Mouse (Mus musculus): ENCODE data around the gene Casz1. TPM values are rescaled to one million over a fixed set of nuclear protein-coding genes. Genes with fewer than 3 reads are reported as not detected.

Casz1 gene
- polyA plus RNA-seq, 1 experiment, result 1.3 TPM

DNA sequence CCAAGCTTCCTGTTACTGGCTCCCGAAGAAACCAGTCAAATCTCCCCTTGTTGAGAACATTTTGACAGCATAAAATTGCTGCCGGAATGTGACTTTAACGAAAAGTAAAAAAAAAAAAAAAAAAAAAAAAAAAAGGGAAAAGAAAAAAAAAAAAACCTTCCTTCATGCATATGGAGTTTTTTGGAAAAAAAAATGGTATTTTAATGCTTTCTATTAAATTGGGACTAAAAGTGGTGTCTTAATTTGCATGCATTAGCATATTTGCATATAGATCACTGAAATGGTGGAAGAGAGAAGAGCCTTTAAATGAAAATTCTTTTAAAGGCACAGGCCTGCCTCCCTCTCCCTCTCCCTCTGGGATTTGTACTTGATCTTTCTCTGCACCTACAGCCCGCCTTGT, 52.0 kb downstream of the Casz1 start:
- TF ChIP-seq CTCF (IDR thresholded peaks at IDR 0.05; ENCODE audit: low read depth, low read length) (no peak), POLR2A (IDR thresholded peaks at IDR 0.05; ENCODE audit: borderline replicate concordance, low read depth, low read length) (no peak)
- no peak overlapping the region for H3K27ac ChIP-seq (ENCODE audit: insufficient read depth, low read depth, low read length)
- H3K4me1 ChIP-seq (ENCODE audit: control insufficient read depth, insufficient read depth, low read length), result no peaks in the 10 kb centered on the region
- H3K4me3 ChIP-seq (ENCODE audit: insufficient read depth, low read length), result no peak overlapping the region

DNA sequence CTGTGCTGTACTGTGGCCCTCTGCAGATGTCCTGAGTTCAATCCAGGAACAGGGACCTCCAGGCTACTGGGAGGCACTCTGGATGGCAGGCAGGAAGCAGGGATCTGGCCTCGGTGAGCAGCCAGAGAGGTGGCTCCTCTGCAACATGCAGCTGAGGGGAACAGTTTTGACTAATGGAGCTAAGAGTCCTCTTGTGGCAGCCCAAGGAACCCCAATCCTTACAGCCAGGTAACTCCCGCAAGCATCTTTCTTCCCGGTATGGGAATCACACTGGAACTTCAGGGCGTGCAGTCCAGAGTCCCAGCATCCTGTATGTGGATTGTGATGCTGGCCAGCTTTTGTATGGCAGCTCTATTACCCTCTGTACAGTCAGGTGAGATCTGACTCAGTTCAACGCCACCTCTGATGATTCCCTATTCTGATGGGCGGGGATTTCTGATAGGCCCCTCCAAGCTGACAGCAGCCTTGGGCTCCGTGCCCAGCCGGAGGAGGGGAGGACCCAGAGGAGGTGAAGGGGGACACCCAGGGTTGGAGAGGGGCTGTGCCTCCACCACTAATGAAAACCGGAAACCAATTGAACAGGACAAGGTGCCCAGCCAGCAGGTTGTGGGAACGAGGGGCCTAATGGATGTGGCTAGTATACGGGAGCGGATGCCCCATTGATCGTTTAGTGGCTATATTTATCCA, 53.3 kb downstream of the Casz1 start:
- Histone ChIP-seq H3K4me3 (ENCODE audit: insufficient read depth, low read length) (no peak overlapping the region), H3K4me1 (ENCODE audit: control insufficient read depth, insufficient read depth, low read length) (no peaks in the 10 kb centered on the region), H3K27ac (ENCODE audit: insufficient read depth, low read depth, low read length) (no peak overlapping the region)
- TF ChIP-seq CTCF (IDR thresholded peaks at IDR 0.05; ENCODE audit: low read depth, low read length) (no peak), POLR2A (IDR thresholded peaks at IDR 0.05; ENCODE audit: borderline replicate concordance, low read depth, low read length) (no peak)

DNA sequence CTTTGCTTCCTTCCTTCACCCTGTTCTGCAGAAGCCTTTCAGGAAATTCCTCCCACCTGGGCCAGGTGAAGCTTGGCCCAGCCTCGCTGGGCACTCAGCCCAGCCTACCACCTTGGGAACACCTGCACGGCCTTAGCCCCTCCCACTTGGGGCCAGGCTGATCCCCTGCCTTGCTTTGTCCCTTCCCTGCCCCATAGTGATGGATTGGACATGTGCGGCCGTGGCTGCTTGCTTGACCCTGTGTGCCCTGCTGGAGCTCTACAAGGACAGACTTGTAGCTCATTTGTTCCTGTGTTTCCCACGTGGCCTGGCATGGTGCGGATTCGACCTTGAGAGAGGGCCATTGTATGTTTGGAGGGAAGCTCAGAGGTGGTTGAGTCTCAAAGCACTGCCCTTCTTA, 54.0 kb downstream of the Casz1 start:
- Histone ChIP-seq H3K4me3 (ENCODE audit: insufficient read depth, low read length) (no peak overlapping the region), H3K27ac (ENCODE audit: insufficient read depth, low read depth, low read length) (no peak overlapping the region), H3K4me1 (ENCODE audit: control insufficient read depth, insufficient read depth, low read length) (no peaks in the 10 kb centered on the region)
- TF ChIP-seq POLR2A (IDR thresholded peaks at IDR 0.05; ENCODE audit: borderline replicate concordance, low read depth, low read length), result no peak
- no peak for TF ChIP-seq CTCF (IDR thresholded peaks at IDR 0.05; ENCODE audit: low read depth, low read length)

DNA sequence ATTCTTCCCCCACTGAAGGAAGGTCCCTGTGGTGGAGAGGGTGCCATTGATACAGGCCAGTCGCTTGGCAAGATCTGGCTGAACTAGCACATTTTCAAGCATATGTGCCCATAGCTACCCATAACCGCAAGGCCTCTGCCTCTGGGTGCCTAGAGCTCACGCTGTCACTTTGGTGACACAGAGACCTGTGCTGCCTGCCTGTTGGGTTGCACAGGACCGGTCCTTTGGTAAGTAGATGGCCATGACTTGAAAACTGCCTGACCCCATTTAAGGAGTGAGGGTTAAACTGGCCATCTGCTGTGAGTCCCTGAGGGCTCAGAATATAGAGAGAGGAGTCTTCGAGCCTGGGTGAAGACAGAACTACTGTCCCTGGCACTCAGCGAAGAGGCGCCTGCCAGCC, 55.2 kb downstream of the Casz1 start:
- no peak overlapping the region for H3K27ac ChIP-seq (ENCODE audit: insufficient read depth, low read depth, low read length)
- TF ChIP-seq POLR2A (IDR thresholded peaks at IDR 0.05; ENCODE audit: borderline replicate concordance, low read depth, low read length), result no peak
- H3K4me1 ChIP-seq (ENCODE audit: control insufficient read depth, insufficient read depth, low read length), result no peaks in the 10 kb centered on the region
- no peak overlapping the region for H3K4me3 ChIP-seq (ENCODE audit: insufficient read depth, low read length)

DNA sequence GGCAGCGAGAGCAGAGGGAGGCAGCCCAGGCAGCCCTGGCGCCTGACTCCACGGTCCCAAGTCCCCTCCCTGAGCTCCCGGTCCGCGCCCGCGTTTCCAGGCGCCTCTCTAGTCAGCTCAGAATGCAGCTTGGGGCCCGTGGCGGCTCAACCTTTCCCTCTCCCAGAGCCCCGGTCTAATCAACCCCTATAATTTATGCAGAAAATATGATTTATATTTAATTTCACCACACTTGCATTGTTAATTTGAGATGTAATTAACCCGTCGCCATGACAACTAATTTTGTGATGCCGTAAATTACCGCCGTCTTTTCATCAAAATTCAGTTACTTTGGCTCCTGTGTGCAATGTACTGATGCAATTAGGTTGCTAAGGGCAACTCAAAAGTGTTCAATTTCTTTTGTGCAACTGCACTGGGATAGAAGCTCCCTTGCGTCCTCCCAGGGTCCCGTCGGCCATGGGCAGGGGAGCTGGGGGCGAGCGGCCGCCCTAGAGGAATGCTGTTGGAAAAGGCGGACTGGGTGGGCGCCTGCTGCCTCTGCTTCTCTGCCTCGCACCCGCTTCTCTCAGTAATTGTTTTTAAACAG, 55.8 kb downstream of the Casz1 start:
- Histone ChIP-seq H3K4me3 (ENCODE audit: insufficient read depth, low read length) (no peak overlapping the region), H3K27ac (ENCODE audit: insufficient read depth, low read depth, low read length) (no peak overlapping the region), H3K4me1 (ENCODE audit: control insufficient read depth, insufficient read depth, low read length) (no peaks in the 10 kb centered on the region)
- TF ChIP-seq CTCF (IDR thresholded peaks at IDR 0.05; ENCODE audit: low read depth, low read length) (no peak), POLR2A (IDR thresholded peaks at IDR 0.05; ENCODE audit: borderline replicate concordance, low read depth, low read length) (no peak)

DNA sequence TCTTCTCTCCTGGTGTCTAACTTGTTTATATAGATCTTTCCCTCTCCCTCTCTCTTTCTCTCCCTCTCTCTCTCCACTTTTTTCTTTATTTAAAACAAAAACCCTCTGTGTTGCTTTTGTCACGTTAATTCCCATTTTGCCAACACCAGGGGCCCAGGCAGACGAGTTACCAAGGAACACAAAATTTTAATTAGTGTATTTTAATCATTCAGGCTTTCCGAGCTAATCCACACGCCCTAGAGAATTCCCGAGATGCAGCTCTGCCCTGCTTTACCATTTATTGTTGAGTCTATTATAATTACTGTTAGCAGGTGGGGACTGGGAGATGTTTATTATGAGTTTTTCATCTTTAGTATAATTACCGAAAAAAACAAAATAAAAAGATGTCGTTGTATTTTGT, 56.4 kb downstream of the Casz1 start:
- Histone ChIP-seq H3K4me3 (ENCODE audit: insufficient read depth, low read length) (no peak overlapping the region), H3K4me1 (ENCODE audit: control insufficient read depth, insufficient read depth, low read length) (no peaks in the 10 kb centered on the region), H3K27ac (ENCODE audit: insufficient read depth, low read depth, low read length) (no peak overlapping the region)
- no peak for TF ChIP-seq CTCF (IDR thresholded peaks at IDR 0.05; ENCODE audit: low read depth, low read length)
- no peak for TF ChIP-seq POLR2A (IDR thresholded peaks at IDR 0.05; ENCODE audit: borderline replicate concordance, low read depth, low read length)

DNA sequence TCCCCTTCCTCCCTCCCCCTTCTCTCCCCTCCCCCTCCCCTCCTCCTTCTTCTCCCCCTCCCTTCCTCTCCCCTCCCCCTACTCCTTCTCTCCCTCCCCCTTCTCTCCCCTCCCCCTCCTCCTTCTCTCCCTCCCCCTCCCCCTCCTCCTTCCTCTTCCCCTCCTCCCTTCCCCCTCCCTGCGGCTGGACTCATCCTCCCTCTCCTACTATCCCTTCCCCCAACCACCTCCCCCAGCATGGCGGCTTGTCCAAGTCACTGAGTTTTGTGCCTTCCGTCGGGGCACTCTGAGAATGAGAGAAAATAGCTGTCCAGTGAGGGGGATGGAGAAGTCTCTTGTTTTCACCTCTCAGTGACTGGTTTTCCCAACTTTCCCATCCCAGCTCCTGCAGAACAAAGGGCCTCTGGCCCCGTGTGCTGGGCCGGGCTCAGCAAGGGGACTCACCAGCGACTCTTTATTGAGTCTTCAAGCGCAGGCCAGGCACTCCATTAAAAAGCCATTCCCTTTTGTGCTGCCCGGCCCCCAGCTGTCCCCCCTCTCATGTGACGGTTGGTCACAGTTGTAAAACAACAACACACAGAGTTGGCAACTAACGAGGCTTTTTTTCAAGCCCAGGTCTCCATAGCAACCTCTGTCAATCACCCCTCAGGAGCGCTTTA, 62.7 kb downstream of the Casz1 start:
- H3K4me3 ChIP-seq (ENCODE audit: insufficient read depth, low read length), result no peak overlapping the region
- TF ChIP-seq POLR2A (IDR thresholded peaks at IDR 0.05; ENCODE audit: borderline replicate concordance, low read depth, low read length) (no peak), CTCF (IDR thresholded peaks at IDR 0.05; ENCODE audit: low read depth, low read length) (no peak)
- no peak overlapping the region for H3K27ac ChIP-seq (ENCODE audit: insufficient read depth, low read depth, low read length)
- no peaks in the 10 kb centered on the region for H3K4me1 ChIP-seq (ENCODE audit: control insufficient read depth, insufficient read depth, low read length)

DNA sequence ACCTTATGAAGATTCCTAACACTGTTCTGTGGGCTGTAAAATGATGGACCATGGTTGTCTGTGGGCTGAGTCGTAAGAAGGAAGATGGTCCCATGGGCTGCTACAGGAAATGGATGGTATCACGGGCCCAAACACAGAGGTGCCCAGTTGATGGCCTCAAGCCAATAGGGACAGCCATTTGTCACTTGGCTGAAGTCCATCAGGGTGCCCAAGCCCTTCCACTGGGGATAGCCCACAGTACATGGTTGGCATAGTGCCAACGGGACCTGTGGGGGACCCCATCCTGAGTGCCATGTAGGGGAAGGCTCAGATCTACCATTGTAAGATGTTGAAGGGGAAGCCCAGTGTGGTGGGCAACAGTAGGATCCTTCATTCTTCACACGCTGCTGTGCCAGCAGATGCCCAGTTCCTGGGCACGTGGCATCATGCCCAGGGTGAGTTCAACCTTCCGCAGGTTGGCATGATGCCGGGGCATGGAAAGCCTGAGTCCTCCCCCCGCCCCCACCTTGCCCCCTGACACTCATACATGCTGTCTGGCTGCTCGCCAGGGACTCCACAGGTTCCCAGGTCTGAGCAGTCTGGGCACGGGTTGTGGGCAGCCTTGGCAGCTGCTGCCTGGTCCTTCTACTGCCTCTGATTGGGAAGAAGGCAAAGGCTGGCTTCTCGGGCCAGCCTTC, 63.6 kb downstream of the Casz1 start:
- no peaks in the 10 kb centered on the region for H3K4me1 ChIP-seq (ENCODE audit: control insufficient read depth, insufficient read depth, low read length)
- H3K4me3 ChIP-seq (ENCODE audit: insufficient read depth, low read length), result no peak overlapping the region
- TF ChIP-seq CTCF (IDR thresholded peaks at IDR 0.05; ENCODE audit: low read depth, low read length) (no peak), POLR2A (IDR thresholded peaks at IDR 0.05; ENCODE audit: borderline replicate concordance, low read depth, low read length) (no peak)
- no peak overlapping the region for H3K27ac ChIP-seq (ENCODE audit: insufficient read depth, low read depth, low read length)

DNA sequence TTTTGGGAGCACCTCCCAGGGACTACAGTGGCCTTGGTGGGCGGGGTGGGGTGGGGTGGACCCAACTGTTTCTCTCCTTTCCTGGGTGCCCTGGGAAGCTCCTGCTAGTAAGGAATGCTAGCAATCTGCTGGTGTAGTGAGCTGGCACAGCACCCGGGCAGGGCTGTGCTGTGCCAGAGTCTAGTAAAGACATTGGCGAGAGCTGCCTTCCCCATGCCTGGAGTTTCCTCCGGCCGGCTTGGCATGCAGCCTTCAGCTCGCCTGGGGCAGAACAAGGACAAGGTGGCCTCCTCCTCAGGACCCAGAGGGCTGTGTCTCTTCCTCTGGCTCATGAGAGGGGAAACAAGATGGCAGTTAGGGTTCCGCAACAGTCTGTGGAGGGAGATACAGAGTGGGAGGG, 65.3 kb downstream of the Casz1 start:
- Histone ChIP-seq H3K4me3 (ENCODE audit: insufficient read depth, low read length) (no peak overlapping the region), H3K4me1 (ENCODE audit: control insufficient read depth, insufficient read depth, low read length) (no peaks in the 10 kb centered on the region), H3K27ac (ENCODE audit: insufficient read depth, low read depth, low read length) (no peak overlapping the region)
- no peak for TF ChIP-seq POLR2A (IDR thresholded peaks at IDR 0.05; ENCODE audit: borderline replicate concordance, low read depth, low read length)
- TF ChIP-seq CTCF (IDR thresholded peaks at IDR 0.05; ENCODE audit: low read depth, low read length), result no peak

DNA sequence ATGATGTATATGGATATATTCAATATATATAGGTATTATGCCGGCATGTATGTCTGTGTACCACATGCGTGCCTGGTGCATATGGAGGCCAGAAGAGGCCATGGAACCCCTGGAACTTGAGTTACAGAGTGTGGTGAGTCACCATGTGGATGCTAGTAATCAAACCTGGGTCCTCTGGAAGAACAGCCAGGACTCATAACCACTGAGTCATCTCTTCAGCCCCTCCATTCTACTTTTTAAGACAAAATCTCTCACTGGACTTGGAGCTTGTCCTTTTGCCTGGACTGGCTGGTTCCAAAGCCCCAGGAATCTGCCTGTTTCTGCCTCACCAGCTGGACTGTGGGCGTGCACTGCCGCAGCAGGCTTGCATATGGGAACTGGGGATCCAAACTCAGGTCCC, 66.3 kb downstream of the Casz1 start:
- Histone ChIP-seq H3K4me1 (ENCODE audit: control insufficient read depth, insufficient read depth, low read length) (no peaks in the 10 kb centered on the region), H3K4me3 (ENCODE audit: insufficient read depth, low read length) (no peak overlapping the region), H3K27ac (ENCODE audit: insufficient read depth, low read depth, low read length) (no peak overlapping the region)
- TF ChIP-seq POLR2A (IDR thresholded peaks at IDR 0.05; ENCODE audit: borderline replicate concordance, low read depth, low read length) (no peak), CTCF (IDR thresholded peaks at IDR 0.05; ENCODE audit: low read depth, low read length) (no peak)
